Mouse (Mus musculus): Measurements from ENCODE around the gene Klf11. TPM values are rescaled to one million over a fixed set of nuclear protein-coding genes. Genes with fewer than 3 reads are reported as not detected.
"Not testable (repeated sequence)": the region's sequence is repeated elsewhere in the genome, so short reads cannot be mapped to it uniquely, and the experiment has no call there.

Gene Klf11
- polyA plus RNA-seq, 1 experiment = 4.2 TPM

- TF ChIP-seq CTCF (IDR thresholded peaks at IDR 0.05; ENCODE audit: extremely low read depth, insufficient read length, insufficient replicate concordance, low read depth, low read length) (no peak; the same call in 1 of the 2 replicates), POLR2A (IDR thresholded peaks at IDR 0.05; ENCODE audit: low read depth, low read length) (no peak)
- H3K27ac ChIP-seq (ENCODE audit: insufficient read depth, low read depth, low read length) = no peak overlapping the region
- no peak overlapping the region for H3K4me3 ChIP-seq (ENCODE audit: low read depth, low read length)
- peaks cover 3% of the 10 kb centered on the region; the same call in 1 of the 2 replicates for H3K27me3 ChIP-seq (ENCODE audit: control insufficient read depth, insufficient read depth, low read length)
- H3K36me3 ChIP-seq (ENCODE audit: control insufficient read depth, insufficient read depth, low read length) = no peaks in the 10 kb centered on the region
- H3K4me1 ChIP-seq (ENCODE audit: control insufficient read depth, insufficient read depth, insufficient read length, low read length) = peaks cover 3% of the 10 kb centered on the region; the same call in 1 of the 2 replicates
- 34% methylated on average over 11 of the region's 11 CpGs for WGBS
Measured at GRCm38 (mm10) chr12:24686696-24687346, 35.7 kb downstream of the Klf11 start.

- WGBS = 79% methylated on average over 3 of the region's 3 CpGs
- Histone ChIP-seq H3K27me3 (ENCODE audit: control insufficient read depth, insufficient read depth, low read length) (no peaks in the 10 kb centered on the region), H3K4me3 (ENCODE audit: low read depth, low read length) (no peak overlapping the region), H3K36me3 (ENCODE audit: control insufficient read depth, insufficient read depth, low read length) (no peaks in the 10 kb centered on the region), H3K4me1 (ENCODE audit: control insufficient read depth, insufficient read depth, insufficient read length, low read length) (peaks cover 3% of the 10 kb centered on the region; the same call in 1 of the 2 replicates), H3K27ac (ENCODE audit: insufficient read depth, low read depth, low read length) (no peak overlapping the region)
- no peak for TF ChIP-seq POLR2A (IDR thresholded peaks at IDR 0.05; ENCODE audit: low read depth, low read length)
Measured at GRCm38 (mm10) chr12:24690351-24690750, 39.3 kb downstream of the Klf11 start.

GRCm38 (mm10) chr12:24696500-24697483, 45.7 kb downstream of the Klf11 start:
- H3K36me3 ChIP-seq (ENCODE audit: control insufficient read depth, insufficient read depth, low read length) = no peaks in the 10 kb centered on the region
- H3K4me3 ChIP-seq (ENCODE audit: low read depth, low read length) = no peak overlapping the region
- TF ChIP-seq CTCF (IDR thresholded peaks at IDR 0.05; ENCODE audit: extremely low read depth, insufficient read length, insufficient replicate concordance, low read depth, low read length) (peak; percentile 96; the same call in 1 of the 2 replicates), POLR2A (IDR thresholded peaks at IDR 0.05; ENCODE audit: low read depth, low read length) (no peak)
- no peak overlapping the region for H3K27ac ChIP-seq (ENCODE audit: insufficient read depth, low read depth, low read length)
- H3K4me1 ChIP-seq (ENCODE audit: control insufficient read depth, insufficient read depth, insufficient read length, low read length) = peaks cover 1% of the 10 kb centered on the region; the same call in 1 of the 2 replicates
- WGBS = 20% methylated on average over 16 of the region's 16 CpGs
- no peaks in the 10 kb centered on the region for H3K27me3 ChIP-seq (ENCODE audit: control insufficient read depth, insufficient read depth, low read length)

- Histone ChIP-seq H3K4me3 (ENCODE audit: low read depth, low read length) (no peak overlapping the region), H3K27ac (ENCODE audit: insufficient read depth, low read depth, low read length) (no peak overlapping the region), H3K27me3 (ENCODE audit: control insufficient read depth, insufficient read depth, low read length) (no peaks in the 10 kb centered on the region), H3K36me3 (ENCODE audit: control insufficient read depth, insufficient read depth, low read length) (no peaks in the 10 kb centered on the region), H3K4me1 (ENCODE audit: control insufficient read depth, insufficient read depth, insufficient read length, low read length) (peaks cover 1% of the 10 kb centered on the region; the same call in 1 of the 2 replicates)
- TF ChIP-seq POLR2A (IDR thresholded peaks at IDR 0.05; ENCODE audit: low read depth, low read length) (no peak), CTCF (IDR thresholded peaks at IDR 0.05; ENCODE audit: extremely low read depth, insufficient read length, insufficient replicate concordance, low read depth, low read length) (no peak)
- WGBS = 58% methylated on average over 8 of the region's 8 CpGs
Measured at GRCm38 (mm10) chr12:24697484-24698204, 46.6 kb downstream of the Klf11 start.

GRCm38 (mm10) chr12:24698514-24698913, 47.4 kb downstream of the Klf11 start:
- H3K36me3 ChIP-seq (ENCODE audit: control insufficient read depth, insufficient read depth, low read length) = no peaks in the 10 kb centered on the region
- peaks cover 1% of the 10 kb centered on the region; the same call in 1 of the 2 replicates for H3K4me1 ChIP-seq (ENCODE audit: control insufficient read depth, insufficient read depth, insufficient read length, low read length)
- H3K27ac ChIP-seq (ENCODE audit: insufficient read depth, low read depth, low read length) = no peak overlapping the region
- WGBS = 79% methylated on average over 3 of the region's 3 CpGs
- TF ChIP-seq CTCF (IDR thresholded peaks at IDR 0.05; ENCODE audit: extremely low read depth, insufficient read length, insufficient replicate concordance, low read depth, low read length) (no peak), POLR2A (IDR thresholded peaks at IDR 0.05; ENCODE audit: low read depth, low read length) (no peak)
- H3K4me3 ChIP-seq (ENCODE audit: low read depth, low read length) = no peak overlapping the region
- no peaks in the 10 kb centered on the region for H3K27me3 ChIP-seq (ENCODE audit: control insufficient read depth, insufficient read depth, low read length)

DNA sequence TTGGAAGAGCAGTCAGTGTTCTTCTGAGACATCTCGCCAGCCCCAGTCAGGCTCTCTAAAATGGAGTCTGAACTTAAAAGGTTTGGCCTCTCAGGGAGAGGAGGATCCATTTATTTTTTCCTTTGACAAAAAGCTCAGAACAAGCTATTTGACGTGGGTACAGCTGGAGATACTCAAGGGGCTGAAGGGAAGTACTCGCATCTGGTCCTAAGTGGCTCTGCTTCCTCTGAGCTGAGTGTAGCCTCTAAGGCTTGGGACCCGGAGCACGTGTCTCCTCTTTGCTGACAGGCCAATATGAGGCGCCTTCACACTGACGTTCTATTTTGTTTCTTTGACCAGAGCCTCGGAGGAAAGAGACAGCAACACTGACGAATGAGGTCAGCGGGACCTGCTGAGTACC, 48.5 kb downstream of the Klf11 start:
- Histone ChIP-seq H3K4me1 (ENCODE audit: control insufficient read depth, insufficient read depth, insufficient read length, low read length) (peaks cover 1% of the 10 kb centered on the region; the same call in 1 of the 2 replicates), H3K27me3 (ENCODE audit: control insufficient read depth, insufficient read depth, low read length) (no peaks in the 10 kb centered on the region), H3K36me3 (ENCODE audit: control insufficient read depth, insufficient read depth, low read length) (no peaks in the 10 kb centered on the region), H3K27ac (ENCODE audit: insufficient read depth, low read depth, low read length) (no peak overlapping the region), H3K4me3 (ENCODE audit: low read depth, low read length) (no peak overlapping the region)
- WGBS = 72% methylated on average over 10 of the region's 10 CpGs
- TF ChIP-seq CTCF (IDR thresholded peaks at IDR 0.05; ENCODE audit: extremely low read depth, insufficient read length, insufficient replicate concordance, low read depth, low read length) = no peak
- TF ChIP-seq POLR2A (IDR thresholded peaks at IDR 0.05; ENCODE audit: low read depth, low read length) = no peak

DNA sequence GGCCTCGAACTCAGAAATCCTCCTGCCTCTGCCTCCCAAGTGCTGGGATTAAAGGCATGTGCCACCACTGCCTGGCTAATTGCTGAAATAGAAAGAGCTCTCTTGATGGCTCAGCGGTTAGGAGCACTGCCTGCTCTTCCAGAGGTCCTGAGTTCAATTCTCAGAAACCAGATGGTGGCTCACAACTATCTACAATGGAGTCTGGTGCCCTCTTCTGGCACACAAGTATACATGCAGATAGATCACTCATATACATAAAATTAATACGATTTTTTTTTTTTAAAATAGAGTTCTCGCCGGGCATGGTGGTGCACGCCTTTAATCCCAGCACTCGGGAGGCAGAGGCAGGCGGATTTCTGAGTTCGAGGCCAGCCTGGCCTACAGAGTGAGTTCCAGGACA, 50.5 kb downstream of the Klf11 start:
- WGBS = 87% methylated on average over 9 of the region's 9 CpGs
- not testable (repeated sequence) for H3K27ac ChIP-seq (ENCODE audit: insufficient read depth, low read depth, low read length); H3K4me1 ChIP-seq (ENCODE audit: control insufficient read depth, insufficient read depth, insufficient read length, low read length); H3K27me3 ChIP-seq (ENCODE audit: control insufficient read depth, insufficient read depth, low read length); H3K4me3 ChIP-seq (ENCODE audit: low read depth, low read length); H3K36me3 ChIP-seq (ENCODE audit: control insufficient read depth, insufficient read depth, low read length)
